Mouse (Mus musculus): ENCODE measurements around the gene Cstb.

Cstb gene

DNA sequence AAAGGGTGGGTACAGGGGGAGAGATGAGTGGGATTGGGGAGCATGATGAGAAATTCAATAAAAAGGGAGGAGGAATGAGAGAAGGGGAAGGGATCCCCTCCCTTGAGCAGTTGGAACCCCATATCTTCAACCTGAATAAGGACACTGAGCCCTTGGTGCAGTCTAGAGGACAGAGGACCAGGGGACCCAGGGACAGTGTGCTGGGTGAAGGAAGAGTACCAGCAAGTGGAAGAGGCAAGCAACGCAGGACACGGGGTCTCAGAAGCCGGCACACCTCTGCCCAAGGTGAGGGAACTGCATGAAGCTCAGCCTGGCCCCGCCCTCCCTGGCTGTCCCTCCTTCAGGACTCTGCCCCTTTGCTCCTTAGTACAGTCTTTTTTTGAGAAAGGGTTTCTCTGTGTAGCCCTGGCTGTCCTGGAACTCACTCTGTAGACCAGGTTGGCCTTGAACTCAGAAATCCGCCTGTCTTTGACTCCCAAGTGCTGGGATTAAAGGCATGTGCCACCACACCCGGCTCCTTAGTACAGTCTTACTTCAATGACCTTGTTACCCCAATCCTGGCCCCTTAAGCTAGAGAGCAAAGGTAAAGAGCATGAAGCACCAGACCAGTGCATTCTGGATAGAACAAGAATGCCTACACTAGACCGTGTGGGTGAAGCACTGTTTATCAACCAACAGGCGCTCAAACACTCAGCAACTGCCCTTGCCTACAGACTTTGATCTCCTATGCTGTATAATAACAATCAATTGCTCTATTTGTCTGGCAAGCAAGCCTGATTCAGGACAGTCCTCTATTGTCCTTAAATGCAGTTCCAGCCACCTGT lies 37.7 kb downstream of the Cstb start:
- no peak for DNase-seq

- DNase-seq: no peak
Measured at GRCm38 (mm10) chr10:78463769-78464167, 38.3 kb downstream of the Cstb start.

DNA sequence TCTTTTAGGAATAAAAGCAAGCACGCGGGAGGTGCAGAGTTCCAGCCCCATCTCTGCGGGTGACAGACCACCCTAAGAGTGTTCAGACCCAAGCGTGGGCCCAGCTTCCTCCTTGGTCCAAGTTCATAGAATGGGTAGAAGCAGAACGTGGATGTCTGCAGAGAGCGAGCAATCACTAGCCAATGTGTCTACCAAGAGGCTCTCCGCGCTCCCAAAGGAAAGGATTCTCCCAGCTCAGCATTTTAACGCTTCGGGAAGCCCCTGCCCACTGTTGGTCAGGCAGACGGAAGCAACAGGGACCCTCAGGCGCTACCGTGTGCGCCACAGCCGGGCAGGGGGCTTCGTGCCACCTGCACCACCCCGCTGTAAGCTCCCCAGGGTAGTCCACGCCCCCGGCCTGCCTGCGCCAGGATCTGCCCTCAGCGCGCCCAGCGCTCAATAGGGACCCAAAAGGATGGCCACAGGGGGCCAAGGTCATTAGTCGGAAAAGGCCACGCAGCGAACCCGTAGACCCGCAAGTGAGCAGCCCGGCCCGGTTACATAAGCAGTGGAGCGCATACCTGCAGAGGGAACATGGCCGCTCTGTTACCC lies 38.8 kb downstream of the Cstb start:
- no peak for DNase-seq

- peak; percentile 92 for DNase-seq
Measured at GRCm38 (mm10) chr10:78464792-78465207, 39.3 kb downstream of the Cstb start, which contains the start of gene Pdxk. Gene Pdxk, minus strand, starts transcription at chr10:78464975.

- DNase-seq: no peak
Measured at GRCm38 (mm10) chr10:78465472-78465871, 40.0 kb downstream of the Cstb start.

- DNase-seq: no peak
Measured at GRCm38 (mm10) chr10:78466647-78467046, 41.2 kb downstream of the Cstb start.

DNA sequence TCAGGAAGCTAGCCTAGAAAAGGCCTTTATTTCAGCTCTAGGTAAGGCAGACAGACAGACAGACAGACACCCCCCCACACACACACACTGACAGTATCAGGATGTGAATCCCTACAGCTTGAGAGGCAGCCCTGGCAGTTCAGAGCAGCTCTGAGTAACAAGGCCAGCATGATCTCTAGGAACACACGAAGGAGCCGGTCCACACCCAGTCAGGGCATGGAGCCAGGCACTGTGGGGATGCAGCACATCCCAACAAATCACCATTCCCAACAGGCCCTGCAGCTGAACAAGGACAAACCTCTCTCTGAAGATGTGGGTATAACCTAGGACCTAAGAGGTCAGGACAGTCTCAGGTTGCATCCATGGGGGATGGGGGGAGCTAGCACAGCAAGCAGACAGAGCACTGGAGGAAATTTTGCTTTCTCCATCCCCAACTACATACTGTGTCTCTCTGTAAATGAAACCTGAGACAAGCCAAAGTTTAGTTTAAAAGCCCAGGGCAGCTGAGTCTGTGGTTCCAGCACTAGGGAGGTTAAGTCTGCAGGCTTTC lies 42.4 kb downstream of the Cstb start:
- no peak for DNase-seq

DNA sequence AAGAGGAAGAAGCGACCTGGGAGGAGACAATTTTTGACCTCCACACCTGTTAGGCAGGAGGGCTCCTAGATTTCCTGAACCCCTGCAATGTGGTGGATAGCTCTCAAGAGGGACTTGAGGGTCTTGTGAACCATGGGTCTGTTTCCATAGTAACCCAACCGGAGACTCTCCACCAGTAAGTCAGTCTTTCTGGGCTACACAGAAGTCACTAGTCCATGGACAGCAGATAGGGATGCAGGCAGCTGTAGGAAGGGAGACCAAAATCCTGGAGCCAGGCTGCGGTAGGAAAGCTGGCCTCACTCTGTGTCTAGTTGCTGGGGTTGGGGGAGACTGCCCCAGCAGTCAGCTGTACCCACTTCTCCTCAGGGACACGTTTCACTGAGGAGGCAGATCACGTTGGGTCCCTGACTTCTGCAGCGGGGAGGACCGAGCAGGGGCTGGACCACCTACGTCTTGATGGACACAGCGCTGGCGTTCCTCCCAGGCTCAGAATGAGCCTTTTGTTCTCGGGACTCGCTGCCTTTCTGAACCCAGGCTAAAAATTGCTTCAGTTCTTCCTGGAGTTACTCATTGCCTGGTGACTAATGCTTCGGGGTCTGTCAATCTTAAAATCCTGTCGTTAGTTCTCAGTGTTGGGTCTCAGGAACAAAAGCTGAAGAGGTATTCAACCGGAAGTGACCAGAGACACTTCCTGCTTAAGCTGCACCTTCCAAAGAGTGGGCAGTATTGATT lies 45.3 kb downstream of the Cstb start:
- no peak for DNase-seq

DNA sequence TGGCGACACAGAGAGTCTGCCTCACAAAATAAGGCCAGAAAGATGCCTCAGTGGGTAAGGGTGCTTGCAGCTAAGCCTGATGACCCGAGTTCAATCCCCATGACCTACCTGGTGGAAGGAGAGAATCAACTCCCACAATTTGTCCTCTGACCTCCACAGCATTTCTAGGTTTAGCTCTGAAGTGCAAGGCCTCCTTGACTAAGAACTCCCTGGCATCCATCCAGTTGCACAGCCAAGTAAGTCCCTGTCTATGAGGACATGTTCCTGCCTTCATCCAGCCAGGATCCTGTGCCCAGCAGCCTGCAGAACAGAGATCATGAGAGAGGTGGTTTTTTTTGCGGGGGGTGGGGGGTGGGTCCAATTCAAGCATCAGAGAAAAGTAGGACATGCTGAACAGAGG lies 46.6 kb downstream of the Cstb start:
- DNase-seq: no peak

DNA sequence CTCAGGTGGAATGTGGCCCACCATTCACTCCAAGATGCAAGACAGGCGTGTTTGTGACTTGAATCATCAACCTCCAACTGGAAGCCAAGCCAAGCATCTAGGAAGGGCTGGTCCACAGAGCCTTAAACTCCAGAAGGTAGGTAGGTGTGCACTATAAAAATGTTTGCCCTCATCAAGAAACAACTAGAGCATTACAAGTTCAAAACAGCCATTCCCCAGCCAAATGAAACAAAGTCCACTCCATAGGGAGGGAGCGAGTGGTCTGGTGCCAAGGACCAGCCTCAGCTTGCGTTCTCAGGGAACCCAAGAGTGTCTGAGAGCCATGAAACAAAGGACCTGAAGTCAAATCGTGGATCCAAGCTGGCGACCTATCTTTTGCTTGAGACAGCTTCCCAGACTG lies 48.0 kb downstream of the Cstb start:
- DNase-seq: no peak

- DNase-seq: no peak
Measured at GRCm38 (mm10) chr10:78474759-78475158, 49.3 kb downstream of the Cstb start.

- DNase-seq: no peak
Measured at GRCm38 (mm10) chr10:78476821-78477220, 51.4 kb downstream of the Cstb start.
